Mouse (Mus musculus) A20 (cell line): ENCODE data around the gene Alkbh7.
A peak's percentile ranks its signal among the peaks of the same experiment; 100 is the strongest.

Experiments used
- DNase-seq: peaks from one replicate; pipeline ENCODE4 v3.0.0-alpha.2; 2011; ENCODE audit warnings: low read depth, low spot score

Alkbh7 gene

GRCm38 (mm10) chr17:56997029-56997667 is at the start of gene Alkbh7:
Gene Alkbh7 (plus strand): TSS chr17:56997339.
- peak; percentile 99 for DNase-seq

DNA sequence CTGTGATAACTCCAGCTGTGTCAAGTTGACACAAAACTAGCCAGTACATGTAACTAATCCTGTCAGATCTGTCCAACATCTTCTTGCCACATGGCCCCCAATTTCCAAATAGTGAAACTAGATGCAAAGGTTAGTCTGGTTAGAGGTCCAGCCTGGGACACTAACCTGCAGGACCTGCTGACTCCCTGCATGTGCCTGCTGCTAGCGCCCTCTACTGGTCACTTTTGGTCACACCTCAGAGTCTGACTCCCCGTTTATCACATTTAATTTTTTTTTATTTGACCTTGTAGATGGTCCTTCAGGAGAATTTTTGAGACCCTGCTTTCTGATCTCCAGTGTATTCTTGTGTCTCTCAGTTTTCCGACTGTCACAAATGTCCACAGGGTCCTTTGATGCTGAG is 46.2 kb upstream of the Alkbh7 start:
- DNase-seq: peak; percentile 75

- no peak for DNase-seq
These were observed 44.5 kb upstream of the Alkbh7 start for GRCm38 (mm10) chr17:56952639-56953038.

DNA sequence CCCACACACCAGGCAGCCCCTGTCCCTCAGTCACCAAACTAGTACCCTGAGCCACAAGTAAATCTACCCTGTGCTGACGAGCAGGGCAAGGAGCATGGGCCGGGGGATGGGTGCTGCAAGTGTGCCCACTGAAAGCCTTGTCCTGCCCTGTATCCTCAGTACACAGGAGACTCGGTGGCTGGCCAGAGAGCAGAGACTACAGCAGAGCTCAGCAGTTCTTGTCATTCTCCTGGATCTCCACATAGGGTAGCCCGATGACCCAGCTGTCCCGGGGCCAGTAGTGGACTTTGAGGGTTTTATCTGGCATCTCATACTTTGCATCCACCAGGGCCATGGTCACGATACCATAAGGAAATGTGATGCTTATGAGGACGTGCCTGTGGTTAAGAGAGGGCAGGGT is 42.3 kb upstream of the Alkbh7 start:
- DNase-seq: no peak

- DNase-seq: peak; percentile 76
These were observed 39.2 kb upstream of the Alkbh7 start for GRCm38 (mm10) chr17:56957763-56958429.

- no peak for DNase-seq
These were observed 38.5 kb upstream of the Alkbh7 start for GRCm38 (mm10) chr17:56958667-56959066.

DNA sequence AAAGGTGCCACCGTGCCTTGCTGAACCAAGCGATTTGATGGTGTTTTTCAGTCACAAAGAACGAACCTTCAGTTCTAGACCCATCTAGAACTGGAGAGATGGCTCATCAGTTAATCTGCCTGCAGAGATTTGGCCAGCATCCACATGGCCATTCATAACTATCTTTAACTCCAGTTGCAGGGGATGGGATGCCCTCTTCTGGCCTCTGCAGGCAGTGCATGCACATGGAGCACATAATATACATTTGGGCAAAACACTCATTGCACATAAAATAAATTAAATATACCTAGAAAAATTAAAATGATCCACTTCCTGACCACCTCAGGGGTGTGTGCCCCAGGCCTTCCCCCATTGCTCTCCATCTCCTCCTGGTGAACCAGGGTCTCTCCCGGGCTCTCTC is 35.3 kb upstream of the Alkbh7 start:
- peak; percentile 7 for DNase-seq

GRCm38 (mm10) chr17:56962642-56963405 is 34.3 kb upstream of the Alkbh7 start:
- DNase-seq: no peak

GRCm38 (mm10) chr17:56963646-56964045 is 33.5 kb upstream of the Alkbh7 start:
- DNase-seq: no peak

- no peak for DNase-seq
These were observed 27.8 kb upstream of the Alkbh7 start for GRCm38 (mm10) chr17:56969321-56969720.

DNA sequence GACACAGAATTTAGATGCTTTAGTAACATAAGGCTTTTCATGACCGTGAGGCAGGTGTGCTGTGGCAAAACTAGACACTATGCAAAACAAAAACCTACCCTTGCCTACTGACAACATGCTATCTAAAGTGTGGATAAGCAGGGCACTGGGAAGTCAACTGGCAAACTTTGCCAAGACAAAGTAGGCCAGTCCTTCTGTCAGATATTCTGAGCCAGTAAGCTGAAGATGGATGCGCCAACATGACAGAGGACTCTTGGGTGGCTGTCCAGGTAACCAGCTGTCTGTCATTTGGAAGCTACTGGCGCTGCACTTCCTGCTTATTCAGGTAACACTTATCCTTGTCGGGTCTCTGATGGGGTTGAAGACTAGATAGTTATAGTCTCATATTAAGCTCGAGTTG is 27.1 kb upstream of the Alkbh7 start:
- DNase-seq: no peak

DNA sequence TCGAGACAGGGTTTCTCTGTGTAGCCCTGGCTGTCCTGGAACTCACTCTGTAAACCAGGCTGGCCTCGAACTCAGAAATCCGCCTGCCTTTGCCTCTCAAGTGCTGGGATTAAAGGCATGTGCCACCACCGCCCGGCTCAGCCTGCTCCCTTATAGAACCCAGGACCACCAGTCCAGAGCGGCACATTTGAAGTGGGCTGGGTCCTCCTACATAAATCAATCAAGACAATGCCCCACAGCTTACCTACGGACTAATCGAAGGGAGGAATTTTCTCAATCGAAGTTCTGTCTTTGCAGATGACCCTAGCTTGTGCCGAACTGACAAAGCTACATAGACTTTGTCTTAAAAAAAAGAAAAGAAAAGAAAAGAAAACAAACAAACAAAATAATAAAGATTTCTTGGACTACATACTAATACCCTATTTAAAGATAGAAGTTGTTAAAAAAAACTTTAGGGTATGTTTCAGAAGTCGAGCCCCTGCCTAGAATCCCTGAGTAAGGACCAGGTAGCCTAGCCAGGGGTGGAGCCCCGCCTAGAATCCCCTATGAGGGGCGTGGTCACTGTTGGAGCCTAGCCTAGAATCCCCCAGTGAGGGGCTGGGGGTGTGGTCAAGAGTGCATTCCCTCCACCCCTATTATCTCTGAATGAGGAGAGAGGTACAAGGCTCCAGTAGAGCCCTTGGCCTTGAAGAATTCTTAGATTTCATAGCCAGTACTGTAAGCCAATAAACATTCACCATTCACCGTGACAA is 23.0 kb upstream of the Alkbh7 start:
- no peak for DNase-seq

- DNase-seq: no peak
These were observed 22.4 kb upstream of the Alkbh7 start for GRCm38 (mm10) chr17:56974708-56975240.

DNA sequence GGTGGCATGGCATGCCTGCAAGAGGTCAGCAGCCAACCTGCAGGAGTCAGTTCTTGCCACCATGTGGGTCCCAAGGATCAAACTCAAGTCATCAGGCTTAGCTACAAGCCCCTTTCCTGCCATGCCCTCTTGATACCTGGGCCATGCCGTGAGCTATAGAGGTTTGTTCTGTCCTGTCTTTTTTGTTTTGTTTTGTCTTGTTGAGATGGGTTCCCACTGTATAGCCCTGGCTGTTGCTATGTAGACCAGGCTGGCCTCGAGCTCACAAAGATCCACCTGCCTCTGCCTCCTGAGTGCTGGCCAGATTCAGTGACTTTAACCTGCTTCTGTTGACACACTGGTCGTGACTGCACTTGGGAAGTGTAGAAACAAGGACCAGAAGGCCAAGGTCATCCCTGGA is 21.7 kb upstream of the Alkbh7 start:
- DNase-seq: no peak

- no peak for DNase-seq
These were observed 20.4 kb upstream of the Alkbh7 start for GRCm38 (mm10) chr17:56976531-56977390.

DNA sequence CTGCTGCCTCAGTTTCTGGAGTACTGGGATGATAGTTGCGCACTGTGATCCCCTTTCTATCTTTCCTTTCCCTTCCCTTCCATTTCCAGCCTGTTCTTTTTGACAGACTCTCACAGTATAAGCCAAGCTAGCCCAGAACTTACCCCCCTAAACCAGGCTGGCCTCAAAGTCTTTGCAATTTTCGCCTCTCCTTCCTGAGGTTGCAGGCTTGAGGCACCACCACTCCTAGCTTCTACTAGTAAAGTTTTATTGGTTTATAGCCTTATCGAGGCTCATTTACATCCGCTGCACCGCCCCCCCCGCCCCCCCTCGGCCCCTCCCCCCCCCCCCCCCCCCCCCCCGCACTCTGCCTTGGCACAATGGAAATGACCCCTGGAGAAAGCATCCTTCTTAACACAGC is 17.6 kb upstream of the Alkbh7 start:
- no peak for DNase-seq

DNA sequence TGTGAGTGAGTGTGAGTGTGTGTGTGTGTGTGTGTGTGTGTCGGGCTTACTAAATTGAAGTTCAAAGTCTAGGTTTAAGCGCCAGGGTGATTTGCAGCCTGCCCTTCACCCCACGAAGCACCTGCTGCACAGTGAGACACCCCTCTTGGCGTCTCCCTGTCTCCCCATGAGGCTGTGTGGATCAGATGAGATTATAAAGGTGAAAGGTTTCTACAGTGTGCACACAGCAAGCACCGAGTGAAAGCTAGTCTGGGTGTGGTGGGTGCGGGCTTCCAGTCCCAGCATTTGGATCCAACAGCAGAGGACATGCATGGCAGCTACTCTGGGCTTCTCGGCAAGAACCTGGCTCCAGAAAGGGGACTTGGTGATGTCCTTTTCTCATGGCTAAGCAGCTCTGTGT is 16.1 kb upstream of the Alkbh7 start:
- no peak for DNase-seq

DNA sequence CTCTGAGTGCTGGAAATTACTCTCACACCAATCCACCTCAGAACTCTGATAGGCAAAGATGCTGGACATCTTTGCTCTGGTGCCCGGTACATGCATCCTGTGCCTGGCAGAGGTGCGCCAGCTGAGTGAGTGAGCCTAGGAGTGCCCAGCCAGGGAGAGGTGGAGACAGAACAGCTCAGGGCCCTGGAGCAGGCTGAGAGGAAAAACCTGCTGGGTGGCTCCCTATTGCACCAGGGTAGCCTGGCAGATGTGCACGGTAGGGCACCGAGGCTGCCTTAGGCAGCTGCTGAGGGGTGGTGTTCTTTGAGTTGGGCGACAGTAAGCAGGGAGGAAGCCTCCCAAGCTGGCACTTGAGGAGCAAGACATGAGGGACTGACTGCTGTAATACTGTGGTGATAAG is 15.1 kb upstream of the Alkbh7 start, which contains the start of gene Acer1:
Gene Acer1, minus strand, starts transcription at position 114 of the 400 bp plus-strand sequence.
- DNase-seq: no peak

GRCm38 (mm10) chr17:56984886-56985285 is 12.3 kb upstream of the Alkbh7 start:
- no peak for DNase-seq

DNA sequence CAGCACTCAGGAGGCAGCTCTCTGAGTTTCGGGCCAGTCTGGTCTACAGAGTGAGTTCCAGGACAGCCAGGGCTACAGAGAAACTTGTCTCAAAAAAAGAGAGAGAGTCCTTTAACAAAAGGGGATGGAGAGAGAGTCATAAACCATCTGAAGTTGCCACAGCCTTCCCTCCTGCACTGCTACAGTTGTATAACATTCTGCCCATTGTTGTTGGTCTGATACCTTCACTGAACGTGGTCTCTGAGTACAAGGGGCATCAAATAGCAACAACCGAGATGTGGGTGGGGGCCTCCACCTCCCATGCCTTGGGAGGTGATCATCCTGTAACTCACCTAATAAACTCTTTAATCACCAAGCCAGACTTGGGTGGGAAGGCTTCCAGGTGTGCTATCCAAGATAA is 11.5 kb upstream of the Alkbh7 start:
- no peak for DNase-seq
